Mouse (Mus musculus): ENCODE measurements around the gene Epm2a.
"Not testable (repeated sequence)": the region's sequence is repeated elsewhere in the genome, so short reads cannot be mapped to it uniquely, and the experiment has no call there.

The Epm2a gene

GRCm38 (mm10) chr10:11343205-11344141, at the start of gene Epm2a:
Epm2a (plus strand) TSS chr10:11343404.
- DNase-seq, result peak; percentile 72

DNA sequence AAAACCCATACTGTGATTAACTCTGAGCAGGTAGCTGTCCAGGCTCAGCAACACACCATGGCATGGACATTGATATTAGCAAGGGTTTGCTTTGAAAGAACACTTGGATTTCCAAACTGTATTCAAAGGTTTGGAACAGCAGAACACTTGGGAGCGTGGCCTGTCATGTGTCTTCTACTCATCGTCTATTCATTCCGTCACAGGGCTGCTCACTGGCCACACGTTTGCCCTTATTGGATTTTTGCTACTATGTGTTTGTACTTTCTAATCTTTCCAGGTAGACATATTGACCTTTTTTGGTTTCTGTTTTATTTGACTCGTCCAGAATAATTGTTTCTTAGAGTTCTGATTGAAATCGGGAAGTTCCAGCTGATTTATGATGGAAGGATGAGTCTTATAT, 44.8 kb upstream of the Epm2a start:
- no peak for DNase-seq

DNA sequence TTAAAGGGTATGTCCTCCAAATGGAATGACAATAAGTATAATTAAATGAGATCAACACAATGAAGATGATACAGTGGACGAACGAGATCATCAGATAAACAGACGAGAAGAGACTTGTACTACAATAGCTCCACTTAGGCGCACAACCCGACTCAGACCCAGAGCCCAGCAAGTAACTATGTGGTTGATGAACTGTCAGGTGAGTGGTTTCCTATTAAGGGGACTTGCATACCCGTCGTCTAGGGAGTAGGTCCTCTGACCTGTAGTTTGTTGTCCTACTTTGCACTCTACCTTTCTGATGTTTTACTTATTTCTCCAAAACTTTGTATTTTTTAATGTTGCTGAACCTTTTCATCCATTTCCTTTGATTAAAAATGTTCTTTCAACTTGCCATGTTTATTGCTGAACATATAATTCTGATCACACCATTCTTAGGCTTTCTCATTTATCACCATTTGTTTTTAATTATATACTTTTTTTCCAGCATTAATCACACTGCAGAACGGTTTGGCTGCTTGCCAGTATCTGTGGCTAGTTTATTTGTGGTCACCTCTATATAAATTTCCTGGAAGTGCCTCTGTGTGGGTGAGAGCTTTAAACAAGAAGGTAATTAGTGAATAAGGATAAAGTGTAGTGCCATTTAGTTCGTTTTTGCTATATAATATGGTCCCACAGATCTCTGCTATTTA, 37.7 kb upstream of the Epm2a start:
- DNase-seq, result no peak

- no peak for DNase-seq
These were observed 37.2 kb upstream of the Epm2a start for GRCm38 (mm10) chr10:11306054-11306367.

DNA sequence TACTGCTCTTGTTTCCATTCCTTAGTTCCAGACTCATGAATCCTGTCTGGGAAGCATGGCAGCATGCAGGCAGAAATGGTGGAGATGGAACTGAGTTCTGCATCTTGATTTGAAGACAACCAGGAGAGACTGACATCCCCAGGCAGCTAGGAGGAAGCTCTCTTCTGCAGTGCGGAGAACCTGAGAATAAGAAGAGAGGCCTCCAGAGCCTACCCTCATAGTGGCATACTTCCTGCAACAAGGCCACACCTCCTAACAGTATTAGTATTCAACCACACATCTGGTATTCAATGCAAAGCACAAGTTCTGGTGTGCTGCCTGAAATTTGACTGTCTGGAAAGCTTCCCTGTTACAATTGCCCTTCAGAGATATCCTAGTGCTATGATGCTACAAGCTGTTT, 33.3 kb upstream of the Epm2a start:
- no peak for DNase-seq

DNA sequence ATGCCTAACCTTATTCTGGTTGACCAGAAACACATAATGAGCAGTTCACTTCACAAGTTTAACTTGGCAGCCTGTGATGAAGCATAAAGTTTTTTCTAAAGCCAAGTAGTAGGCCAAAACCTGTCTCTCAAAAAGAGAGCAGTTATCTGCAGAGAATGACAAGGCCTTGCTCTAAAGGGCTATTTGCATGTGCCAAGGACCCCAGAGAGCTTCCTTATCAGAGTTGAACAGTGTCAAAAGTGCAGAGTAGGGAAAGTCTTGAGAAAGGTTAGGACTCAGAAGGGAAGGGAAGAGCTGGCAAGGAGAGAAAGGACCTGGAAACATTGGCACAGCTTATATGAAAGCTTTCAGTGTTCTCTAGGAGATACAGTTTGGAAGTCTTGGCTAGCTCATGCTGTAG, 32.7 kb upstream of the Epm2a start:
- DNase-seq, result no peak

GRCm38 (mm10) chr10:11317856-11318454, 25.2 kb upstream of the Epm2a start:
- not testable (repeated sequence) for DNase-seq

- DNase-seq, result no peak
These were observed 23.7 kb upstream of the Epm2a start for GRCm38 (mm10) chr10:11319446-11319970.

- no peak for DNase-seq
These were observed 20.9 kb upstream of the Epm2a start for GRCm38 (mm10) chr10:11322316-11322715.

GRCm38 (mm10) chr10:11323202-11323898, 19.9 kb upstream of the Epm2a start:
- DNase-seq, result no peak

DNA sequence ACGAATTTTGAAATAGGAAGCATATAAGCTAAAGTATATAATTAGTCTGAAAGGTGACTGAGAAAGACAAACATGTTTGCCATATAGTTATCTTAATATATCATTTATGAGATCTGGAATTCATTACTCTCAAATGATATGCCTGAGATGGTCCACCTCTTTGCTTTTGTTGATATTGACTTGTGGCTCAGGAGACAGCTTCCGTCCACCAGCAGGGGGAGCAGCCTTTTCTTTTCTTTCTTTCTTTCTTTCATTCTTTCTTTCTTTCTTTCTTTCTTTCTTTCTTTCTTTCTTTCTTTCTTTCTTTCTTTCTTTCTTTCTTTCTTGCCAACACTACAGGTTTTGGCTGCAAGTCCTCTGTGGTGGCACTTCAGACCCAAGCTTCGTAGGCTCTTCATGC, 16.7 kb upstream of the Epm2a start:
- DNase-seq, result no peak

GRCm38 (mm10) chr10:11344536-11345468, 1.6 kb downstream of the Epm2a start:
- DNase-seq, result peak; percentile 5

DNA sequence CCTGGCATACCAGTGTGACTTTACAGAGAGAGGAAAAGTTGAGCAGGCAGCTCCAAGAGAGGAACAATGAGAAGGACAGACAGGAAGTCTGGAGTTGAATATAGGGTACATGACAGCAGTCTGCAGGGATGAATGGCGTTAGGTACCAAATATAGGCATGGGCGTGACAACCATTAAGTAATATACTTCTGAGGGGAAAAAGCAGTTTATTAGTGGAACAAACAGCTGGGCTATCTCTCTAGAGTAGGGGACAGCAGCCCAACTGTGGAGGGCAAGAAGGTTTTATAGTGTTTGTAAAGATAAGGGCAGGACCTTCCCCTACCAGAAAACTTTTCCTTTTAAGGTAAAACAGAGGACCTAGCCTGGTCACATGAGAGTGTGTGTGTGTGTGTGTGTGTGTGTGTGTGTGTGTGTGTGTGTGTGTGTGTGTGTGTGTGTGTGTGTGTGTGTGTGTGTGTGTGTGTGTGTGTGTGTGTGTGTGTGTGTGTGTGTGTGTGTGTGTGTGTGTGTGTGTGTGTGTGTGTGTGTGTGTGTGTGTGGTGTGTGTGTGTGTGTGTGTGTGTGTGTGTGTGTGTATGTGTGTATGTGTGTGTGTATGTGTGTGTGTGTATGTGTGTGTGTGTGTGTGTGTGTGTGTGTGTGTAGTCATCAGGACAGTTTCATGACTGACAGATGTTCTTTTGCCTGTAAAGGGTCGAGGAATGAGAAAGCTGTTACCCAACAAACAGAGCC, 7.2 kb downstream of the Epm2a start:
- DNase-seq, result not testable (repeated sequence)

- no peak for DNase-seq
These were observed 11.4 kb downstream of the Epm2a start for GRCm38 (mm10) chr10:11354609-11355008.

- no peak for DNase-seq
These were observed 18.9 kb downstream of the Epm2a start for GRCm38 (mm10) chr10:11361985-11362692.

DNA sequence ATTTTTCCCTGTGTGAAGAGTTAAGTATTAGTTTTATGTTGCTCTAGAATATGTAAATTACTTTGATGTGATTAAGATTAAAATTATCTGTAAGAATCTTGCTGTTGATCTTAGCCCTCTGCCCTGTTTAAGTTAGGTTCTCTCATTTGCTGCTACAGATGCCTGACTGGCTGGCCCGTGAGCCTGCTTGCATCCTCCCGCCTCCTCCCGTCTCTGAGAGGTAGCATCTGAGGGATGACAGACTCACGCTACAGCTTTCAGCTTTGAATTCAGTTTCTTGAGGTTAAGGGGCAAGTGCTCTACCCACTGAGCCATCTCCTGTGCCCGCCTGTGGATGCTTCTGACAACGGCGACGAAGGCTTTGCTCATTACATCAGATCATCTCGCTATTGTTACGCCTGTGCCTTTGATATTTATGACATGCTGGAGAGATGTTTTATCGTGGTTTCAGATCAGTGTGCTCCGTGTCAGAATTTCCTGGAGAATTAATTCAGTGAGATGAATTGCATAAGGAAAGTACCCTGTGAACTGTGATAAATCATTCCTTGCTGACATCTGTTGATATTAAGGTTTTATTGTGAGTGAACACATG, 19.8 kb downstream of the Epm2a start:
- no peak for DNase-seq

GRCm38 (mm10) chr10:11381302-11381701, 38.1 kb downstream of the Epm2a start:
- DNase-seq, result no peak

GRCm38 (mm10) chr10:11410926-11411325, 67.7 kb downstream of the Epm2a start:
- no peak for DNase-seq

- DNase-seq, result no peak
These were observed 76.9 kb downstream of the Epm2a start for GRCm38 (mm10) chr10:11420071-11420470.

All from right cerebral cortex, postnatal 4 days (tissue).